Mouse (Mus musculus) lung, embryonic 16.5 days (tissue): ENCODE measurements at regions not wholly inside any gene's neighbourhood (a gene's known extent, or its start where the extent isn't known, plus 50 kb on each side); places are given as distances from the start of the nearest gene placed in this dataset.
A peak's percentile ranks its signal among the peaks of the same experiment; 100 is the strongest.

Experiments used
- ATAC-seq: fragments of 200-750 bp; cut with Nextera tagmentation; 2 replicates; pipeline ENCODE4 v1.8.0; 2017; ENCODE audit warnings: low read depth, mild to moderate bottlenecking, moderate library complexity
- H3K27ac ChIP-seq: fragments of 300-500 bp; sonication (generic); 2 replicates; pipeline ENCODE4 v1.5.1; 2014; ENCODE audit warnings: mild to moderate bottlenecking, control low read depth, low read length
- H3K27me3 ChIP-seq: fragments of 300-500 bp; sonication (generic); 2 replicates; pipeline ENCODE4 v1.6.1; 2014; ENCODE audit warnings: low read depth, low read length, mixed read lengths; ENCODE audit not compliant: control insufficient read depth, insufficient read depth
- H3K36me3 ChIP-seq: fragments of 300-500 bp; sonication (generic); 2 replicates; pipeline ENCODE4 v1.6.1; 2014; ENCODE audit warnings: low read length; ENCODE audit not compliant: control insufficient read depth, insufficient read depth
- H3K4me1 ChIP-seq: fragments of 300-500 bp; sonication (generic); replicated peaks from 2 replicates; pipeline ENCODE4 v1.6.1; 2014; ENCODE audit warnings: low read length, mixed read lengths; ENCODE audit not compliant: control insufficient read depth, insufficient read depth
- H3K4me2 ChIP-seq: fragments of 300-500 bp; sonication (generic); 2 replicates; pipeline ENCODE4 v1.6.1; 2014; ENCODE audit warnings: low read depth, low read length, control low read depth
- H3K4me3 ChIP-seq: fragments of 300-500 bp; sonication (generic); 2 replicates; pipeline ENCODE4 v1.5.1; 2014; ENCODE audit warnings: mild to moderate bottlenecking, low read length, control low read depth
- H3K9ac ChIP-seq: fragments of 300-500 bp; sonication (generic); 2 replicates; pipeline ENCODE4 v1.6.1; 2014; ENCODE audit warnings: low read length, control low read depth
- H3K9me3 ChIP-seq: fragments of 300-500 bp; sonication (generic); 2 replicates; pipeline ENCODE4 v1.6.1; 2016; ENCODE audit warnings: low read length; ENCODE audit not compliant: control insufficient read depth
- WGBS: fragments of 180-500 bp; shearing (Covaris S2); extraction: QIAGEN DNeasy Blood & Tissue Kit; methylation state at CpG from one replicate; pipeline ENCODE4 v1.1.7; 2014; 5-methylcytosine and 5-hydroxymethylcytosine counted together

DNA sequence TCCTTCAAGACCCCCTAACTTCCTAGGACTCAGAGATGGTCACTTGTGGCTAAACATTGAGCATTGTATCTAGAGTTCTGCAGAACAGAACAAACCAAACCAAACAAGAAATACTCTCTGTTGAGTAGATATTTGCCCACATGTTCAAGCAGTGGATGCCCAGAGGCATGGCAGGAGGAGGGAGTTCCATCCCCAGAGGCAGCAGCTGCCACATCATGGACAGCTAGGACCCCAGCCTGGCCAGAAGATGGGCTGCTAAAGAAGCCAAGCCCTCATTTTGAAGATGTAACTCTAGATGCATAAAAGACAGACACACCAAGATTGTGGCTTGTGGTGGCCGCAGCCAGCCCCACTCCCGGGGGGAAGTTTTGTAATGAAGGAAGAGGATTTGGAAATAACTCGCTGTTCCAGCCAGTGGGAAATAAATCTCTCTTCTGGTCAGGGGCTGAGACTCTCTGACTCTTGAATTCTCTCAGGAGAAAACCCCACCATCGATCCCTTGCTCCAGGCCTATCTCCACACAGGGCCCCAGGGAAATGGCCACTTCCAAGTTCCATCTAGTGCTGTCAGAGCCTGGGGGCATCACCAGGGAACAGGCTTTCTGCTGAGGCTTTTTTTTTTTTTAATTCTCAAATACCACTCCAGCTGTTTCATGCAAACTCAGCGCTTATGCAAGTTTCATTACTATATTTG lies 174.9 kb downstream of the Sox9 start:
- H3K36me3 ChIP-seq, result no peaks in the 10 kb centered on the region
- H3K4me1 ChIP-seq, result peaks cover 6% of the 10 kb centered on the region; the same call in 1 of the 2 replicates
- ATAC-seq, result 0 out of 2 replicates have a peak, but pooled peaks have one; percentile 29
- H3K9ac ChIP-seq, result no peak overlapping the region
- H3K9me3 ChIP-seq, result no peaks in the 10 kb centered on the region
- 57% methylated on average over 5 of the region's 5 CpGs for WGBS
- peak overlapping the region; percentile 34; the same call in 1 of the 2 replicates for H3K27ac ChIP-seq
- H3K4me2 ChIP-seq, result no peak overlapping the region
- H3K4me3 ChIP-seq, result no peak overlapping the region
- H3K27me3 ChIP-seq, result no peaks in the 10 kb centered on the region

DNA sequence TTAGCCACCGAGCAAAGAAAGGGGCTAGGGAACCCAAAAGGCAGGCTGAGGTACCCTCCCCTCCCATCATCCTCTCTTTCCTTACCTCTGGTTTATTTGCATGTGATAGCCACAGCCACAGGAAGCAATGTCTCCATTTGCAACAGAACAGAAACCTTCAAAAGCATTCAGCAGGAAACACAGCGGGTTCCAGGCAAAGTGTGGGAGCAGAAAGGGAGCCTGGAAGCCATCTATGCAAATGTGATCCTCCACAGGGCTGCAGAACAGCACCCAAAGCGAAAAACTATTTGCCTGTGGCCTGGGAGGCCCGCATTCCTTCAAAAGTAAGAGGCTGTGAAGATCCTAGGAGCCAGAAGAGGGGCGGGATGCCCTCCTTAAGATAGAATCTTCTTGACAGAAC lies 177.6 kb downstream of the Sox9 start:
- no peak for ATAC-seq
- Histone ChIP-seq H3K27ac (no peak overlapping the region), H3K27me3 (no peaks in the 10 kb centered on the region), H3K4me3 (no peak overlapping the region), H3K9me3 (no peaks in the 10 kb centered on the region), H3K9ac (no peak overlapping the region), H3K36me3 (no peaks in the 10 kb centered on the region), H3K4me2 (no peak overlapping the region), H3K4me1 (no peaks in the 10 kb centered on the region)
- WGBS, result 21% methylated on average over 5 of the region's 5 CpGs

DNA sequence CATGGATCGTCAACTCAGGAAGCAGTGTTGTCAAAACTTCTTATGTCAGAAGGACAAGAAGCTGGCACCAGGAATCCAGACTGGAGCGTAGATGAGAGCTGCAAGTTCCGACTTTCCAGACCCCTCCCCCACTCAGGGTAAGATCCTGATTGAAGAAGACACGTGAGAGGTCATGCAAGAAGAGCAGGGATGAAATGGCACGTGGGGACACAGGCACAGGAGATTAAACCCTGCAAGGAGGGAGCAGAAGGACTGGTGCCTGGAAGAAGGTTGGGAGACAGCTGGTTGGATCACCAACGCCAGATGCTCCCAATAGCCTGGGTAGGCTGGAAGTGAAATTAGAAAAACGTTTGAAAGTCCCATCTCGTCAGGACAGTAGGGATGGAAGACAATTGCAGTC lies 191.3 kb downstream of the Sox9 start:
- Histone ChIP-seq H3K36me3 (no peaks in the 10 kb centered on the region), H3K9ac (no peak overlapping the region), H3K9me3 (no peaks in the 10 kb centered on the region), H3K4me3 (no peak overlapping the region), H3K4me2 (no peak overlapping the region), H3K27ac (no peak overlapping the region), H3K27me3 (no peaks in the 10 kb centered on the region), H3K4me1 (peaks cover 11% of the 10 kb centered on the region)
- 52% methylated on average over 8 of the region's 8 CpGs for WGBS
- ATAC-seq, result no peak

DNA sequence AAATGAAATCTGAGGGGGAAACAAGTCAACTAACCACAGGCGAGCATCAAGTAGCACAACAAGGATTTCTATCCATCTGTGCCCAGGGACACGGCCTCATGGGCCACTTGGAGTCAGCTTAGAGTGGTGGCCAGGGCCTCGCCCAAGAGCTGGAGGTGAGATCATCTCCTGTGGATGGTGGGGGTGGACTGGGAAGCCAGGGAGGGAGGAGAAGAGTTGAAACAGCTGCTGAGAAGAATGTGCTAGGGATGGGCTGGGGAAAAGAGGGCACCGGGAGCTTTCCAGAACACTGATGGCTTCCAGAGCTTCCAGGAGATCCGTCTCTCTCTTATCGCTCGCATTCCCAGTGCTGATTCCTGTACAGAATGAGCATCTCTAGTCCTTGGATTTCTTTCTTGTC lies 192.9 kb downstream of the Sox9 start:
- H3K4me3 ChIP-seq, result no peak overlapping the region
- no peak overlapping the region for H3K4me2 ChIP-seq
- H3K9ac ChIP-seq, result no peak overlapping the region
- H3K9me3 ChIP-seq, result no peaks in the 10 kb centered on the region
- 80% methylated on average over 7 of the region's 7 CpGs for WGBS
- peaks cover 25% of the 10 kb centered on the region for H3K4me1 ChIP-seq
- no peaks in the 10 kb centered on the region for H3K36me3 ChIP-seq
- no peaks in the 10 kb centered on the region for H3K27me3 ChIP-seq
- ATAC-seq, result no peak
- H3K27ac ChIP-seq, result no peak overlapping the region

- H3K4me2 ChIP-seq, result no peak overlapping the region
- no peaks in the 10 kb centered on the region for H3K36me3 ChIP-seq
- no peaks in the 10 kb centered on the region for H3K9me3 ChIP-seq
- 38% methylated on average over 12 of the region's 12 CpGs for WGBS
- no peak overlapping the region for H3K9ac ChIP-seq
- H3K4me3 ChIP-seq, result no peak overlapping the region
- no peak for ATAC-seq
- H3K27me3 ChIP-seq, result no peaks in the 10 kb centered on the region
- H3K27ac ChIP-seq, result no peak overlapping the region
- H3K4me1 ChIP-seq, result peaks cover 26% of the 10 kb centered on the region
Measured at GRCm38 (mm10) chr11:112976914-112977785, 195.1 kb downstream of the Sox9 start.

- H3K4me2 ChIP-seq, result no peak overlapping the region
- peaks cover 38% of the 10 kb centered on the region for H3K4me1 ChIP-seq
- no peaks in the 10 kb centered on the region for H3K27me3 ChIP-seq
- 11% methylated on average over 6 of the region's 6 CpGs for WGBS
- no peaks in the 10 kb centered on the region for H3K36me3 ChIP-seq
- no peak overlapping the region for H3K4me3 ChIP-seq
- H3K9ac ChIP-seq, result no peak overlapping the region
- H3K27ac ChIP-seq, result peak overlapping the region; percentile 15; the same call in 1 of the 2 replicates
- H3K9me3 ChIP-seq, result no peaks in the 10 kb centered on the region
- peak; percentile 75 for ATAC-seq
Measured at GRCm38 (mm10) chr11:112978884-112979283, 196.9 kb downstream of the Sox9 start.

DNA sequence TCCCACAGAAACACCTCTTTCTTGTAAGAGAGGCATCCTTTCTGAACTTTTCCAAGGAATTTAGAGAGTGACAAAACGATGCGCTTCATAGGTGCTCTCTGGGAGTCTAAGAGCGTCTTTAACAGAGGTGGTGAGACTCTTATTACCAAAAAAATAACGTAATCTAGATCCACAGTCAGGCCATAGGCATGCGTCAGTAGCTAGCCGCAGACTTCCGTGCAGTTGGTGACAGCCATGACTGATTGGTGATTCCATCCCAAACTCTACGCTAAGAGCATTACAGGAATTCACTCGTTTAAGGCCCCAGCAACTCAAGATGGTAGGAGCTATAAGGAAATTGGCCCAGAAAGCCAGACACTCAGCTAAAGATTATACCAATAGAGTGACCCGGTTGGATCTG lies 197.4 kb downstream of the Sox9 start:
- no peak overlapping the region for H3K4me2 ChIP-seq
- ATAC-seq, result no peak
- H3K4me1 ChIP-seq, result peaks cover 38% of the 10 kb centered on the region
- H3K36me3 ChIP-seq, result no peaks in the 10 kb centered on the region
- H3K9ac ChIP-seq, result no peak overlapping the region
- no peak overlapping the region for H3K4me3 ChIP-seq
- H3K27ac ChIP-seq, result no peak overlapping the region
- H3K27me3 ChIP-seq, result no peaks in the 10 kb centered on the region
- WGBS, result 47% methylated on average over 10 of the region's 10 CpGs
- H3K9me3 ChIP-seq, result no peaks in the 10 kb centered on the region

- H3K4me3 ChIP-seq, result no peak overlapping the region
- no peak overlapping the region for H3K27ac ChIP-seq
- no peak overlapping the region for H3K4me2 ChIP-seq
- WGBS, result 35% methylated on average over 11 of the region's 11 CpGs
- H3K27me3 ChIP-seq, result no peaks in the 10 kb centered on the region
- H3K36me3 ChIP-seq, result no peaks in the 10 kb centered on the region
- H3K9me3 ChIP-seq, result no peaks in the 10 kb centered on the region
- ATAC-seq, result 0 out of 2 replicates have a peak, but pooled peaks have one; percentile 21
- no peak overlapping the region for H3K9ac ChIP-seq
- peaks cover 33% of the 10 kb centered on the region for H3K4me1 ChIP-seq
Measured at GRCm38 (mm10) chr11:112982165-112982801, 200.3 kb downstream of the Sox9 start.
